Mouse (Mus musculus) adrenal gland, postnatal 10 days (tissue): Measurements from ENCODE around the gene Cpsf2. TPM values are rescaled to one million over a fixed set of nuclear protein-coding genes. Genes with fewer than 3 reads are reported as not detected.
"Not testable (repeated sequence)": the region's sequence is repeated elsewhere in the genome, so short reads cannot be mapped to it uniquely, and the experiment has no call there.

Experiments
- DNase-seq: peaks from one replicate; pipeline ENCODE4 v3.0.0; 2021; ENCODE audit warnings: mixed read lengths
- long read RNA-seq, 2 experiments: library from polyadenylated mRNA; stranded (forward); transcript quantifications; one replicate each; pipeline ENCODE4 v2.0.0; 2021
- total RNA-seq, 2 experiments: library from RNA; stranded (reverse); gene quantifications; 2 replicates each; pipeline ENCODE4 v1.2.3; 2021

Gene Cpsf2
- 10 to 100 TPM; 27.3 to 28.0 TPM for total RNA-seq
- long read RNA-seq, experiment 1, full-length matches to known transcripts = 16 of 29 reads
- long read RNA-seq, experiment 1, partial matches to known transcripts = 10 of 29 reads
- long read RNA-seq, experiment 1, other reads (novel, unspliced or antisense) = 3 of 29 reads
- long read RNA-seq, experiment 2, full-length matches to known transcripts = 16 of 27 reads
- long read RNA-seq, experiment 2, partial matches to known transcripts = 2 of 27 reads
- long read RNA-seq, experiment 2, other reads (novel, unspliced or antisense) = 9 of 27 reads

- DNase-seq = peak; percentile 87
Observed at GRCm38 (mm10) chr12:101975601-101976571, at the start of gene Cpsf2. Gene Cpsf2, plus strand, starts transcription at chr12:101975988.

DNA sequence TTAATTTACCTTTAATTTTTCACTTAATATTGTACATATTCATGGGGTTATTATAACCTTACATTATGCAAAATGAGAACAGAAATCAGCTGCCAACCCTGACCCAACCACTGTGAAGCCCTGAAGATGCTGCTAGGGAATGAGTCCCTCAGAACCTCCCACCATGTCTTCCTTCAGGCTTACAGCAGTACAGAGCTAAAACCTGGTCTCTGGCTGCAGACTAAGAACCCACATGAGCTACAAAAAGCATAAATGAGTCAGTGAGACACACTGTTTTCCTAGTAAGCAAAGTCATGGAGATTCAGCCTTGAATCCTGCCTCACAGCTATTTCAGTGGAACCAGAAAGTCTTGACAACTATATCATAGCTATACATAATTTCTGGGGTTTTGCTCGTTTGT lies 47.4 kb upstream of the Cpsf2 start:
- DNase-seq = no peak

- no peak for DNase-seq
Observed at GRCm38 (mm10) chr12:101935223-101935622, 40.6 kb upstream of the Cpsf2 start.

DNA sequence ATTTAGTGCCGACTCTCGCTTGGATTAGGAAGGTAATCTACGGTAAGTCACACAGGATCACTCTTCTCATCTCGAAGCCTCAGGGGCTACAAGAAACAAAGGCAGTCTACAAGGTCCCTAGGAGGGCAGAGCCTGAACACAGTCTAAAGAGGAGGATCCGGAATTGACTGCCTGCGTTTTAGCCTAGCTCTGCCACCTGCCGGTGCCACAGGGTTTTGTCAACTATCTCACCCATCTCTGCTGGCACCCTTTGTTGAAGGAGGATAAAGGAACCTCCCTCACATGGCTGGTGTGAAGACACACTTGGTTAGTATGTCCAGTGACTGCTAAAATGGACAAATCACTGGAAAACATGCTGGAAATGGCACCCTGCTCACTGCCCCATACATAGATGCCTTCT lies 38.2 kb upstream of the Cpsf2 start:
- no peak for DNase-seq

DNA sequence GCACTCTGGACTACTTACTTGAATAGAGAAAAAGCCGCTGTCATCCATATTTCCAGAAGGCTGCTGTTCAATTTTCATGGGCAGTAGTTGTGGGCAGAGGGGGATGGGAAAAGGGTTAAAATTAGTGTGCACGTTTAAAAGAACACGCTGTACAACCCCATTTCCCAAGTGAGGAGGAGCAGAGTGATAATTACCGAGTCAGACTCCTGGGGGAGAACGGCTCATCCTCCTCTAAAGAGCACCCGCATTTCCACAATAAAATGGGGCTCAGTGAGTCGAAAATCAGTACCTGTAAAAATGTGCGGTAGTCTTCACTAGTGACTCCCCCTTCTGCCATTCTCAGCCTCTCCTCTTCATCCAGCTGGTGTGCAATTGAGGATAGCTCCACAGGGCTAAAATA lies 27.8 kb upstream of the Cpsf2 start:
- no peak for DNase-seq

DNA sequence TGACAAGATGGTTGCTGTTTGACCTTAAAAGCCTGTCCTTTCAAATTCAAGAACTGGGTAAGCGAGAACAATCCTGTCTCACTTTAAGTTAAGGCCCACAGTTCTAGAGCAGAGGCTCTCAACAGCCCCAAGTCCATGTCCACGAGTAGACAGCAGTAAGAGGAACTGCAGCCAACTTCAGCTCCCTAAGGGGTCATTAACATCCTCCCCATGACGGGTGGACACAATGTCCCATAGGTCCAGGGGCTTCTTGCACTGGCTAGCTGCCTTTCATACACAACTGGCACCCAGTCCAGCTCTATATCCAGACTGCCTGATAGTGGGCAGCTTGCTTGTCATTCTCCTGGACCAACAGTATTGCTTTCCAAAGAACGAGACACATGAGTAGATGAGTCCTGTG lies 27.0 kb upstream of the Cpsf2 start:
- DNase-seq = peak; percentile 10

DNA sequence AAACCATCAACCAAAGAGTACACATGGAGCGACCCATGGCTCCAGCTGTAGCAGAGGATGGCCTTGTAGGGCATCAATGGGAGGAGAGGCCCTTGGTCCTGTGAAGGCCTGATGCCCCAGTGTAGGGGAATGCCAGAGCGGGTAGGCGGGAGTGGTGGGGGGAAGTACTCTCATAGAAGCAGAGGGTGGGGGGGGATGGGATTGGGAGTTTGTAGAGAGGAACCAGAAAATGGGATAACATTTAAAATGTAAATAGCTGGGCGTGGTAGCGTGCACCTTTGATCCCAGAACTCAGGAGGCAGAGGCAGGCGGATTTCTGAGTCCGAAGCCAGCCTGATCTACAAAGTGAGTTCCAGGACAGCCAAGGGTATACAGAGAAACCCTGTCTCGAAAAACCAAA lies 20.0 kb upstream of the Cpsf2 start:
- DNase-seq = not testable (repeated sequence)

GRCm38 (mm10) chr12:101957079-101957941 lies 18.5 kb upstream of the Cpsf2 start:
- DNase-seq = peak; percentile 12

DNA sequence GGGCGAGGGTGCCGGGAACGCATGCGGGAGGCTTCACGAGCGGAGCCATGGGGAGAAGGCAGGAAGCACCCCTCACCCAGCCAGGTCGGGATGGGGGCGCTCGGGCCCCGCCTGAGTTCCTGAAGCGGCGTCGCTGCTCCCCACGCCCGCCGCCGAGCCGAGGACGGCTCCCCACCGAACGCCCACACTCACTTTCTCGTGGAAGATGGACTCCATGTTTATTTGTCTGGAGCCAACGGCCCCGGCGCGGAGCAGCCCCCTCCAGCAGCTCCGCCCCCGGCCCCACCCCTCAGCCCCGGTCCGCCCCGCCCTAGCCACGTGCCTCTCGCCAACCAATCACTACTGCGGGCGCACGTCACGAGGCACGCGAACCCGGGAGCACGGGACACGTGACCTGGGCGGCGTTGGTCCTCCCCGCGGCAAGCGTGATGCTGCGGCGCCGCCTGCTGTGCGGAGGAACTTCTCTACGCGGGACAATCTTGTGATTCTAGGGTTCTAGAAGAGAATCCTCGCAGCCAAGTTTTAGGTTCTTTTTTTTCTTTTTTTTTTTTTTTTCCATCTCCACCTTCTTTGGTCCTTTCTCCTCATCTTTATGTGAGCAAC lies 17.7 kb upstream of the Cpsf2 start, which contains the start of gene Atxn3:
TSS of gene Atxn3 (minus strand) at position 305 of the 603 bp plus-strand sequence.
- DNase-seq = peak; percentile 99

DNA sequence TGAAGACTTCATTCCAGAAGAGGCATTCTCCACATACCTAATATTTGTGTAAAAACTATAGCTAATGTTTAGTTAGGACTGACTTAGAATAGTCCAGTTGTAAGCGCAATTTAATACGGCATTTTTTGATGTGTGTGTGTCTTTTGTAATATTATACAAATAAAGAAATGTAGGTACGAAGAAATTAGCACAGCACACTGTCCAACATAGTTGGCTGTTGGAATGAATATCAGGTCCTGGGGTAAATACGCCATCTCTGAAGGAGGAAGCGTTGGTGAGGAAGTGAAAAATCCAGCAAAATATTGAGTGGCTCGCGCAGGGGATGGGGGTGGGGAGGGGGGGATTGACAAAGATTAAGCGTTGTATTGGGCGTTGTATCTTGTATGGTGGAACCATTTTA lies 17.2 kb upstream of the Cpsf2 start:
- no peak for DNase-seq

GRCm38 (mm10) chr12:101958960-101959780 lies 16.6 kb upstream of the Cpsf2 start:
- not testable (repeated sequence) for DNase-seq

- no peak for DNase-seq
Observed at GRCm38 (mm10) chr12:101971311-101971710, 4.5 kb upstream of the Cpsf2 start.

DNA sequence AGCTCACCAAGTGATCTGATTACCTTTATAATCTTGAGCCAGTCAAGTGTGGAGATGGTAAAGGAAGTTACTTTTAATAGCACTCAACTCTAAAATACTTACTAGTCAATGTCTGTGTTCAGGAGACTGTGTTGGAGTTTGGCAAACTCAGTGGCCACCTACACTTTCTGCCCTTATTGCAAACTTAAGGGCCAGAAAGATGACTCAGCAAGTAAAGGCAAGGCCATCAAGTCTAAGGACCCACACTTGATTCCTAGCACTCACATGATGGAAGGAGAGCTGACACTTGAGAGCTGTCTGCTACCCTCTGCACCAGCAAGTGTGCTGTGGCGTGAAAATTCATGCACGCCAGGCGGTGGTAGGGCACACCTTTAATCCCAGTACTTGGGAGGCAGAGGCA lies 3.6 kb upstream of the Cpsf2 start:
- no peak for DNase-seq

- DNase-seq = no peak
Observed at GRCm38 (mm10) chr12:101974571-101974970, 1.2 kb upstream of the Cpsf2 start.

- no peak for DNase-seq
Observed at GRCm38 (mm10) chr12:101975167-101975600, 604 bp upstream of the Cpsf2 start.

DNA sequence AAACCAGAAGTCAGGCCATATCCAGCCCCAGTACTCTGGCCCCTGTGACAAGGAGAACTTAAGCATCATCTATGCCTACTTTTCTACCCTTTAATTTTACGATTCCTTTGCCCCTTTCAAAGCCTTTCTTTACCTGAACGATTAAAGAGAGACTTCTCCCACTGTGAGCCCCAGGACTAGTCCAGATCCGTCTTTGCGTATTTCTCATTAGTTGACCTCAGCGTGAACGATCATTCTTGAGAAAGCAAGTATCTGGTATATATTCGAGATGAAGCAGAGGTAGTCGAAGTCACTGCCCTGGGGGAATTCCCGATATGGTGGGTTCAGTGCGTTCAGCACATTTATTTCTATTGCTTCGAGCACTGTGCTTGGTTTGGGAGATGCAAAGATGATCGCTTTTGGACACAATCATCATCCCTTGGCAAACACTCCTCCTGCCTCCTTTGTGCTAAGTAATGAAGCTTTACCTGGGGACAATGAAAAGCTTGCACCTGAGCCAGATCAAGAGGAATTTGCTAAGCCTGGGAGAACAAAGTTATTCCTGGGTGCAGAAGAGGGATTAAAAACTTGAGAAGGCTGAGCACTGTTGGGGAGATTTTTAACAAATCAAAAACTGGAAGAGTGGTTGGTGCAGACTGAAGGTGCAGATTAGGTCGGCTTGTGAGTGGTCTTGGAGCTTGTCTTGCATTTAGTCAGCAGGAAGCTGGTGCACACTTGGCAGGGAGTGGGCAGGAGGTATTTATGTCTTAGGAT lies 1.0 kb downstream of the Cpsf2 start:
- no peak for DNase-seq

DNA sequence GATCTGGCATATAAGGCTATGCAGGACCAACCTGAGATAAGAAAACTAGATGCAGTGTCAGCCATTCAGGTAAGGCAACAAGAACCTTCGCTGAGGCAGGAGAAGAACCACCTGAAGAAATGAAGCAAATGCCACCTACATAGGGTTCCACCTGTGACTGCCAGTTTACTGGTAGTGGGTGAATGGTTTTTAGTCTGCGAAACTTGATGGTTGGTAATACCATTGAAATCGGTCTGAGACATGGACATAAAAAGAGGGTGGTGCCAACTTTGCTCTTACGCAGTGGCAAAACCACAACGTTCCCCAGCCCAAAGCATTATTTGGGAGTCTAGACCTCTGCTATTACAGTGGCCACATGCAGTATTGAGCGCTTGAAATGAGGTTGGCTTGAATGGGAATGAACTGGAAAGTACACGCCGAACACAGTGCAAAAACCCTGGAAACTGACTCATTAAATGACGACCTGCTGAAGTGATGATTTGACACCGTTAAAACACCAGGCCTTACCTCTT lies 1.7 kb downstream of the Cpsf2 start:
- DNase-seq = no peak

- no peak for DNase-seq
Observed at GRCm38 (mm10) chr12:101978162-101978561, 2.4 kb downstream of the Cpsf2 start.

GRCm38 (mm10) chr12:101978588-101978987 lies 2.8 kb downstream of the Cpsf2 start:
- DNase-seq = no peak

- DNase-seq = peak; percentile 29
Observed at GRCm38 (mm10) chr12:101979213-101979750, 3.5 kb downstream of the Cpsf2 start.
